Comparison of ENCODE assay signal across 13 mouse cellular contexts in genomic region chrX:166226856-166227255, GRCm38 (mm10).
"Had no signal": no experiment of that assay in that cellular context is flagged by ENCODE, and none has a peak within 500 bp of the region (broad histone marks: within the 10 kb centered on the region; RNA-seq: fewer than 3 reads in every experiment).

No protein-coding gene starts in this region.

- ATAC-seq: liver, postnatal 0 days; lung, postnatal 0 days had no signal

- DNase-seq: kidney, adult 8-10 months; kidney, postnatal 10 days; kidney, postnatal 36 days; left cerebral cortex, postnatal 4 days; liver, postnatal 0 days; lung, embryonic 14.5 days; lung, postnatal 36 days; midbrain, embryonic 14.5 days; right cerebral cortex, postnatal 4 days; thymus, adult 2 months; thymus, postnatal 14 days; thymus, postnatal 4 days had no signal
